Mouse (Mus musculus) liver, adult 2 months (tissue): ENCODE measurements around the gene Lhfpl2.

ENCODE experiments used
- CTCF ChIP-seq: fragments of 200-500 bp; IDR thresholded peaks from 2 replicates; pipeline ENCODE4 v1.5.1; 2011; ENCODE audit warnings: low read depth, low read length, control low read depth
- POLR2A ChIP-seq: fragments of 200-500 bp; IDR thresholded peaks from 2 replicates; pipeline ENCODE4 v1.6.1; 2011; ENCODE audit warnings: low read length, control low read depth; ENCODE audit not compliant: insufficient read depth; ENCODE audit errors: extremely low read depth

- no peak for TF ChIP-seq CTCF
- TF ChIP-seq POLR2A = no peak
These were observed 47.4 kb downstream of the Lhfpl2 start for GRCm38 (mm10) chr13:94104866-94105475.
